Mouse (Mus musculus): ENCODE results near the gene Snrpb2.

GRCm38 (mm10) chr2:143097170-143097569 is 34.3 kb downstream of the Snrpb2 start:
- TF ChIP-seq MYOG (IDR thresholded peaks at IDR 0.05; ENCODE audit: control insufficient read depth in 1 of 3, insufficient read depth in 1 of 3, insufficient read length in 2 of 3, low read depth in 2 of 3): no peak
- TF ChIP-seq USF1 (IDR thresholded peaks at IDR 0.05; ENCODE audit: low read depth): no peak
- no peak for TF ChIP-seq POLR2A (IDR thresholded peaks at IDR 0.05; ENCODE audit: insufficient read length, low read depth)
- TF ChIP-seq POLR2AphosphoS2 (IDR thresholded peaks at IDR 0.05; ENCODE audit: insufficient read length, low read depth): no peak
- no peak for TF ChIP-seq TCF12 (IDR thresholded peaks at IDR 0.05; ENCODE audit: insufficient read depth, poor library complexity, severe bottlenecking)
- TF ChIP-seq E2F4 (IDR thresholded peaks at IDR 0.05; ENCODE audit: insufficient read depth): no peak
- TF ChIP-seq MAX (IDR thresholded peaks at IDR 0.05; ENCODE audit: low read depth): no peak
- no peak for TF ChIP-seq REST (IDR thresholded peaks at IDR 0.05; ENCODE audit: insufficient read depth, insufficient read length)
- no peak for TF ChIP-seq MYOD1 (IDR thresholded peaks at IDR 0.05; ENCODE audit: control insufficient read depth in 1 of 3, insufficient read length in 2 of 3, low read depth in 2 of 3)
